Mouse (Mus musculus) thymus, postnatal 4 days (tissue): ENCODE results near the gene Dnmt3c.
"Not testable (repeated sequence)": the region's sequence is repeated elsewhere in the genome, so short reads cannot be mapped to it uniquely, and the experiment has no call there.

Source experiments
- DNase-seq: peaks from one replicate; pipeline ENCODE4 v3.0.0; 2021

Gene Dnmt3c

DNA sequence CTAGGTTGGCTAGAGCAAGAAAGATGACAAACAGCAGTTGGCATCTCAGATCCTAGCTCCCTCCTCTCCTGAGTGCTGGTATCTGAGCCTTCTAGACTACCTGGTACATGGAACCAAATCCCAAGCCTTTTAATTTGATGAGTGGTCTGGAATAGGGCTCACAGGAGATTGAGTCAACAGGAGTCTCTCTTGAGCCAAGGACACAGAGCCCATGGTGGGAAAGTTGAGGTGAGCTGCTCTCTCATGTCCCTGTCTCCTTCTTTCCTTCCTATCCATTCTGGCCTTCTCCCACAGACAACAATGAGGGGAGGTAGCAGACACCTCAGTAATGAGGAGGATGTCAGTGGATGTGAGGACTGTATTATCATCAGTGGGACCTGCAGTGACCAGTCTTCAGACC, at the start of gene Dnmt3c:
Gene Dnmt3c (plus strand): TSS at position 301 of the 400 bp plus-strand sequence.
- no peak for DNase-seq

DNA sequence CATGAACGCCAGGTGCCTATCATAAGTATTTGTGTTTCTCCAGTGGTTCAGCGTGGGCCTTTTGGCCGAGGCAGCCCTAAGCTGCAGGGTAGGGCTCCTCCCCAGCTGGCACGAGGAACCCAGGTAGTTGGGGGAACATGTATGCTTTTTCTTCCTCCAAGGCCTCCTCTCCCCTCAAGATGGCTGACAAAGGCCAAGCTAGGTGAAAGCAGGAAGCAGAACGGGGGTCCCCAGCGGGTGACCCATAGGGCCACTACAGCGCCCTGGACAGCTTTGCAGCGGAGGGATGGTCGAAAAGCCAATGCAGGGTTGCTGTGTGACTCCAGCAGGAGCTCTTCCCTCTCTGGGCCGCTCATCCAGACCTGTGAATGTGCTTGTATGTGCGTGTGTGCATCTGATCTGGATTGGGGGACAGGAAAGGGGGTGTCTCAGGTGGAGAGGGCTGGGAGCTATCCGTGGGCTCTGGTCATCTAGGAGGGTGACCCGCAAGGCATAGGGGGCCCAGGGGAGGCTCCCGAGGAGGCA, 47.6 kb upstream of the Dnmt3c start:
- DNase-seq, result no peak

DNA sequence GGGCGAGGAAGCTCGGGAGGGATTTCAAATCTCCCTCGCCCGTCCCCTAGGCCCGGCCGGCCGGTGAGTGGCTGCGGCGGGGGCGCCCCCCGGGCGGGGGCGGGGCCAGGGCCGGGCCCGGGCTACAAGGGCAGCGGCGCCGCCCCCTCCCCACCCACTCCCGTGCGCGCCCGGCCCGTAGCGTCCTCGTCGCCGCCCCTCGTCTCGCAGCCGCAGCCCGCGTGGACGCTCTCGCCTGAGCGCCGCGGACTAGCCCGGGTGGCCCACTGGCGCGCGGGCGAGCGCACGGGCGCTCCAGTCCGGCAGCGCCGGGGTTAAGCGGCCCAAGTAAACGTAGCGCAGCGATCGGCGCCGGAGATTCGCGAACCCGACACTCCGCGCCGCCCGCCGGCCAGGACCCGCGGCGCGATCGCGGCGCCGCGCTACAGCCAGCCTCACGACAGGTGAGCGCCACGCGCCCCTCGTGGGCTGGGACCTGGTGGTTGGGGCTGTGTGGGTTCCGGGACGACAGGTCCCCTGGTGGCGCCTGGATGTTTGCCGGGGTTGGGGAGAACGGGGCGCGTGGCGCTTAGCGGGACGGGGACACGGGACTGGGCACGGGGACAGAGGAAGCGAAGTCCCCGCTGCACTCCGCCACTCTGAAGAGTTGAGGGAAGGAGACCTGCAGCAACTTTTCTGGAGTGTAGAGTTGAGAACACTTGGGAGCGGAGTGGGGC, 47.0 kb upstream of the Dnmt3c start, which contains the start of gene Dnmt3b:
Gene Dnmt3b (plus strand): TSS at position 153 of the 716 bp plus-strand sequence.
- DNase-seq, result peak; percentile 74

DNA sequence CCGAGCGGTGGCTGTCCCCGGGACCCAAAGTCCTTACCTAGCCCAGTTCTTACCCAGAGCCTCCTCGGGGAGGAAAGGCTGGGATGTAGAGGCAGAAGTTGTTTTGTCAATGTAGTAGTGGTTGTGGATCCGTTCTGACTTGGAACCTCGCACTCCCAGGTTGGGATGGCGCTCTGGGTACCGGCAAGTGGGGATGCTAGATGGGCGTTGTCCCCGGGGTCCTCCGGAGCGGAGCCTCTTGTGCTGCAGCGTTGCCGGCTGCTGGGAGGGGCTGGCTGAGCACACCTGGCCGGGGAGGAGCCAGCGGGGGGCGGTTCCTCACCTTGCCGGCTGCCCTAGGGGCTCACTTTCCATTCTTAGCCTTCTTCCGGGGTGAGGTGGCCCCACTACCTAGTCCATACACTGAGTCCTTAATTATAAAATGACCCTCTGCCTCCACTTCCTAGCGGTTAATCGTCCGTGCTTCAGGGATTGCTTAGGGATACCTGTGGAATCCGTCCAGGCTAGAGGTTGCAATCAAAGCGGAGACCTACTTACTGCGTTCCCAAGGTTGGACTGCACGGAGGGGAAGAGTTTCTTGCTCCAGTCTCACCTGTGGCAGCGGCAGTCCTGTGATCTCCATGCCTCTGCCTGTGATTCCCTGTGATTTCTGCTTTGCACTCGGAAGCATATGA, 46.3 kb upstream of the Dnmt3c start:
- peak; percentile 68 for DNase-seq

DNA sequence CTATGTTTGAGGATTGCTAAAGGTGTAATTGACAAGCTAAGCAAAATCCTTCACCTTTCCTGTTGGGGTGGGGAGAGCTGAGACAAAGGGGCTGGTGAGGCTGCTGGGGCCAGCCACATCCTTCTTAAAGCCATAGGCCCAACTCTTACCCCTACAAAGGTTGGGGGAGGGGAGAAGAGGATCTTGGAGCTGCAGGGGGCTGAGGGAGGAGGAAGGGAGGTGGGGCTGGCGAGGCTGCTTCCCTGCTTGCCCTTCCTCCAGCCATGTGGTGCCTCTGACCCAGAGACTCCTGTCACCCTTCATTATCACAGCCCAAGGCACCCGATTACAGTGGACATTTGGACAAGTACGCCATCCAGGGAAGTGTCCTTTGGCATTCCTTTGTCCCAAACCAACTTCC, 44.8 kb upstream of the Dnmt3c start:
- DNase-seq, result no peak

DNA sequence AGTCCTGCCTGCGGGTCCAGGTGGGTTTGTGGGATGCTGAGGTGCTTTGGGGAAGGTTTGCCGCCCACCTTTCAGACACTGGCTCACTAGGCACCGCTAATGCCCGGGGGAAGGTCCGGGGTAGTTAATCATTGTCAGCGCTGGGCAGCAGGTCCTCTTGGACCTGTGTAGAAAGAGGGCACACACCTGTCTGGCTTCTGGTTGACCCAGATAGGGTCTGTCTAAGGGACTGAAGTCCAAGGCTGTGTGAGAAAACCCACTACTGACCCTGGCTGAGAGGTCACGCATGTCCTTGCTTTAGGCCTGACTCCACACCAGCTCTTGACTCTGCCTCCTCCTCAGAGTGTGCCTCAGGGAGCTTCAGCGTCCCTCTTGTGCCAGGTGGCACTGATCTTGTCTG, 38.8 kb upstream of the Dnmt3c start:
- not testable (repeated sequence) for DNase-seq

DNA sequence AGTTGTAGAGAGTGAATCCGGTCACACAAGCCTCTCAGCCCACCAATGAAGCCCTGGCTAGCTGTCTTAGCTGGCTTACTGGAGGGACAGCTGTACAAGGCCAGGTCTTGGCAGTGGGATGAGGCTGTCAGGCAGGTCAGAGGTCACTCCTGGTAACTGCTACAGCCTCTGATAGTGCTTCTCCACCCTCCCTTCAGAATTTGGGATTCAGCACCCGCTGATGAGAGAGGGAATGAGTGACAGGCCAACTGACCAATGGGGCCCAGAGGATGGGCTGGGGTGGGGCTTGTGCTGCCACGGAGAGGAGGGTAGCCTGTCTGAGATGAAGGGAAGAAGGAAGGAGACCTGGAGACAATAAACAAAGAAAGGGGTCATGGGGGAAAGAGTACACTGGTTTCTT, 35.8 kb upstream of the Dnmt3c start:
- DNase-seq, result no peak

DNA sequence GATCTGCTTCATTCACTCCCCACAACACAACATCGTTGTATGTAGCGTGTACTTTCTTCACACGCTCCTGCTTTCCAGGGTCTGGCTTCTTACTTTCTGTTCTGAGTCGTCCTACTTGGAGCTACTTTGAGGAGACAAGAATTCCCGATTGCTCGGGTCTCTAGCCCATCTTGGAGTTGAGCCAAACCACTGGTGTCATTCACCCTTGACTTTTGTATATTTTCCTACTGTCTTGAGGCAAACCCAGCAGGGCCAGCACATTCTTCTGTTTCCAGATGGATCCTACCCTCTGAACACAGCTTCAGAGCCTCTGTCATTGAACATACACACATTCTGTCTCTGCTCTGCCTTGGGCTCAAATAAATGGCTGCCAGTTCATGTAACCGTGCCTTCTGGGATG, 31.1 kb upstream of the Dnmt3c start:
- no peak for DNase-seq

DNA sequence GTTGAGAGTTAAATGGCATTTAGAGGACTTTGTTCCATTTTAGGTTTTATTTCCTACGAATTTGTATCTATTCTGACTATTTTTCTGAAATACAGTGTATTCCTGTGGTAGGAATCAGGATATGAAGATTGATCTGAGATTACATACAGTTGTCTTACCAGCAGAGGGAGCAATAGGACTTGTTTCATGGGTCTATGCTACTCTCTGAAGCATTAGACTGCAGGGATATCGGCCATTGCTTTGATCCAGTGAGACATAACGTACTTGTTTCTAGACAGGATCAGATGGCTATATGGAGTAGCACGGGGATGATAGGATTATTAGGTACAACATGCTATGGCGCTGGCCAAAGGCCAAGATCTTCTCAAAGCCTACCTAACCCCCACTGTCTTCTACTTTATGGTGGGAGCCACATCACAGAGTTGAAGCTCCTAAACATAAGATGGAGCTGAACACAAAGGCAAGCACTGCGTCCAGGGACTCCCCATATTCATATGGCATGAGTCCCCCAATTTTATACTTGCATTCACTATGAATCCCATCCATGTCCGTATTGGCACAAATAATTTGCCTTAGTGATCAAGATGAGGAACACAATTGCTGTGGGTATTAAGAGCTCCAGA, 27.6 kb upstream of the Dnmt3c start:
- DNase-seq, result no peak

DNA sequence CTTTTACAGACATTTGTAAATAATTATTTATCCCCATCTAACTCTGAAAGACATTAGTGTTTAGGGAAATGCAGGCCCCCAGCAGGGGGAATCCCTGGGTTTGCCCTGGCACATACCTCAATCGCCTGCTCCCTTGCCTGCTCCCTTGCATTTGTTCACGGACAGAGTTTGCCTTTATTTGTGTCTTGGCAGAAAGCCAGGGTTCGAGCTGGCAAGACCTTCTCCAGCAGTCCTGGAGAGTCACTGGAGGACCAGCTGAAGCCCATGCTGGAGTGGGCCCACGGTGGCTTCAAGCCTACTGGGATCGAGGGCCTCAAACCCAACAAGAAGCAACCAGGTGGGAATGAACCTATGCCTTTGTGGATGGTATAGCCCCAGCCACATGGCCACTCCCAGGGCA, 26.3 kb upstream of the Dnmt3c start:
- DNase-seq, result no peak

DNA sequence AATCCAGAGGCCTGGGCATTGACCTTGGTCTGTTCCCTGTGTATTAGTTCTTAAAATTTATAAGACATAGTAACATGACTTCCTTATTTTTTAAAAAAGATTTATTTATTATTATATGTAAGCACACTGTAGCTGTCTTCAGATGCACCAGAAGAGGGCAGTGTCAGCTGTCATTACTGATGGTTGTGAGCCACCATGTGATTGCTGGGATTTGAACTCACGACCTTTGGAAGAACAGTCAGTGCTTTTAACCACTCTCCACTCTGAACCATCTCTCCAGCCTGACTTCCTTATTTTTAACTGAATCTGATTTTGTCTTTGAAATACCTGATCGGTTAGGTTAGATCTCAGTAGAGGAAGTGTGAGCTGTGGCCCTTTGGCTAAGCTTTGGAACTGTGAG, 23.8 kb upstream of the Dnmt3c start:
- DNase-seq, result no peak

DNA sequence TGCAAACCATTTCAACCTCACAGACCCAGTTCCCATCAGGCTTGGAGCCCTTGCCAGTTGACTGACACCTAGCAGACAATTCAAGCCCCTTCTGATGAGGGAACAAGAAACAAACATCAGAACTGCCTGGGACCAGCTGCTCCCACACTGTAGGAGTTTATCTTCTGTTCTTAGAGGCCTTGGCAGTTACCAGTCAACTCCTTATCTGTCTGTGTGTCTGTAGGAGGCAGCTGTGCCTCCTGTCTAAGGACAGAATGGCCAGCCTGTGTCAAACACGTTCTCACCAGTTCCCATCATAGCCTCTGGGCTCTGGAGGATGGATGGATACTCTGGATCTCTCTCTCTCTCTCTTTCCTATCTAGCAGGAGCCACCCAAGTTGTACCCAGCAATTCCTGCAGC, 21.1 kb upstream of the Dnmt3c start:
- not testable (repeated sequence) for DNase-seq

DNA sequence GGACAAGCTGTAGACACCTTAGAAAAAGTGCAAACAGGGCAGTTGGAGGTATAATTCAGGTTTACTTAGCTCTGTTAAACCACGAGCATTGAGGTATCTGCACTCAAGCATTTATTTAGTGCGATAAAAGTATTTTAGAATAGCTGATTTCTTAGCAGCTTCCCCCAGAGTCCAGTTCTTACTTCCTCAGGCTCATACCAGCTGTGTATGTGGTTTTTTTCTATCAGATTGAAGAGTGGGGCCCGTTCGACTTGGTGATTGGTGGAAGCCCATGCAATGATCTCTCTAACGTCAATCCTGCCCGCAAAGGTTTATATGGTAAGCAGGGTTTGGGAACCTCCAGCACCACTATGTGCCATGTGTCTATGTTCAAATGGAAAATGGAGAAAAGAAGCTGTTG, 19.5 kb upstream of the Dnmt3c start:
- no peak for DNase-seq

DNA sequence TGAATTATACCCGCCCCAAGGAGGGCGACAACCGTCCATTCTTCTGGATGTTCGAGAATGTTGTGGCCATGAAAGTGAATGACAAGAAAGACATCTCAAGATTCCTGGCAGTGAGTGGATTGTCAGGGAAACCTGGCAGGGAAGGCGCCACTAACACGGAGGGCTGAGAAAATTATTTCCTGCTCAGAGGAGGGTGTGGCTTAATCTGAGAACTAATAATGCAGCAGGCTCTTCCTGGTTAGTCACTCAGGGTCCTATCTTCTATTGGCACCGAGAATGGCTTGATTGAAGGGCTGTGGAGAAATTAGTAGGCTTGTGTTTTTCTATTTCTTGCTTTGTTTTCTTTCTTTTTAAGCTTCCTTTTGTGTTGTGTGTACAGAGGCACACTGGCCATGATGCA, 18.9 kb upstream of the Dnmt3c start:
- no peak for DNase-seq

DNA sequence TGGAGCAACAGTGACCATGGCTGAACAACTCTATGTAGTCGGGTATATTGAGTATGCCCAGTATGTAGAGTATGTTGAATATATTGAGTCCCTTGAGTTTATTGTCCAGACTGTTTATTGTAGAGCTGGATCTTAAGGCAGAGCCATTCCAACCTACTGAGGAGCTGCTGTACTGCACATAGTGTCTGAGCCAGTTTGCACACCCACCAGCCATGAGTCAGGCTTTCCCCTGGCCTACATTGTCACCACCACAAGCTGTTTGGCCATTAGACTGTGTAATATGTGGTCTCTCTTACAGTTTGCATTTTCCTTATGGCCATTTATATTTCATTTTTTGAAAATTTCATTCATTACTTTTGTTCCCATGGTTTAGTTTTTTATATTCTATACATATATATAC, 16.5 kb upstream of the Dnmt3c start:
- no peak for DNase-seq

DNA sequence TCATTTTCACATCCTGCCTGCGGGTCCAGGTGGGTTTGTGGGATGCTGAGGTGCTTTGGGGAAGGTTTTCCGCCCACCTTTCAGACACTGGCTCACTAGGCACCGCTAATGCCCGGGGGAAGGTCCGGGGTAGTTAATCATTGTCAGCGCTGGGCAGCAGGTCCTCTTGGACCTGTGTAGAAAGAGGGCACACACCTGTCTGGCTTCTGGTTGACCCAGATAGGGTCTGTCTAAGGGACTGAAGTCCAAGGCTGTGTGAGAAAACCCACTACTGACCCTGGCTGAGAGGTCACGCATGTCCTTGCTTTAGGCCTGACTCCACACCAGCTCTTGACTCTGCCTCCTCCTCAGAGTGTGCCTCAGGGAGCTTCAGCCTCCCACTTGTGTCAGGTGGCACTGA, 3.0 kb upstream of the Dnmt3c start:
- DNase-seq, result not testable (repeated sequence)

DNA sequence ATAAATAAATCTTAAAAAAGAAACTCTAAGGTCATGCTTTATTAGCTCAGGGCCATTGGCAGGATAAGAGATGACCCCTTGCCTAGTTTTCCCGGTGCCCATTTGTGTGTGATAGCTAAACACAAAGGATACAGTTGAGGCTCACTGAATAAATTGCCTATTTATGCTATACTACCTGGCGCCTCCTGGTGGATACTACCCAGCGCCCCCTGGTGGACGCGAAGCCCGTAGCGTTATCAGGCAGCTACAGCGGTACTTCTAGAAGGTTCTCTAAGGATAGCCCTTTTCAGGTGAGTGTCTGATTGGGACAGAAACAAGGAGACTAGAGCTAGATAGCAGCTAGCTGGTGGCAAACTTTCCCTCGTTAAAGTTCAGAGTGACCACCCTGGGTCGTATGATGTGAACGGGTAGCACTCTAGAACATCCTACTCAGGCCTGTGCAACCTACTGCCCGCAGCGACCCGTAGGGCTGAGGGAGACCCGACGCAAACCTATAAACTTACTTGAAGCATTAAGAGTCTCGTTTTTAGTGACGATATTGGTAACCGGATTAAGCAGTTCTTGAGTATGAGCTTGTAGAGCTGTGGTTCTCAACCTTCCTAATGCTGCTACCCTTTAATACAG, 1.9 kb upstream of the Dnmt3c start:
- peak; percentile 90 for DNase-seq

DNA sequence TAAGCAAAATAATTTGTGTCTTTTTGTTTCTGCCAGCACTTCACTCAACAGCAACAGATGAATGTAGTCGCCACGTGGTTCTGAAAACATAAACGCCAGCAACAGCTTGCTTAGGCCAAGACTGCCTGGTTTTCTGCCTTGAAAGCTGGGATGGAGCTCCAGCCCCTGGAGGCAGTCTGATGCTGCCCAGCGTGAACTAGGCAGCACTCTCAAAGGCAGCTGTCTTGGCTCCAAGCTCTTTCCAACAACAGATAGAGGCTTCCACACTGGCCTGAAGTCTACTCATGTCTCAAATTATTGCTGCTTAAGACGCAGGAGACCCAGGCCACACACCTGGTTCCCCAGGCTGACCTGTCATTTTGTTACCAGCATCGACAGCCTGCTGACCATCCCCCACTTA, 6.9 kb downstream of the Dnmt3c start:
- no peak for DNase-seq

DNA sequence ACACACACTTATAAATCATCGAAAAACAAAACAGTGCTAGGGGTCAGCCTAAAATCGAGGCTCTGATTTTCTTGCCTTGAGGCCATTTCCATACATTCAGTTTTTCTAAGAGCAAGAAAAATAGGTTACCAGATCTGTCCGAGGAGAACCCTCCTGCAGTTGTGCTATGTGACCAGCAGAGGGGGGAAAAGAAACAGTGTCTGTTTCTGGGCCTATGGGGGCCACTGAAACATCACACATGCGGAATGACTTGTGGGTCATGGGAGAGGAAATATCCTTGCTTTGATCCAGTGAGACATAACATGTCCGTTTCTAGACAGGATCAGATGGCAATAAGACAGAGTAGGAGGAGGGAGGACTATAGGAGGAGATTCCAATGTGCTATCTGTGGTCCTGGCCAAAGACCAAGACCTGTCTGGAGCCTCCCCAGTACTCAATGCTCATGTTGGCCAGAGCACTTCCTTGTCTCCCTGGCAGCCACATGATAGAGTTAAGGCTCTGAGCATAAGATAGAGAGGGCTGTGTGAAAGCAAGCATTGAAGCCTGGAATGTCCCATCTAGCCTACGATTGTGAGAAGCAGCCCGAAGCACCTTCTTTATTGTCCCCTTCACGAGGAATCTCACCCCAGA, 14.4 kb downstream of the Dnmt3c start:
- DNase-seq, result peak; percentile 47

DNA sequence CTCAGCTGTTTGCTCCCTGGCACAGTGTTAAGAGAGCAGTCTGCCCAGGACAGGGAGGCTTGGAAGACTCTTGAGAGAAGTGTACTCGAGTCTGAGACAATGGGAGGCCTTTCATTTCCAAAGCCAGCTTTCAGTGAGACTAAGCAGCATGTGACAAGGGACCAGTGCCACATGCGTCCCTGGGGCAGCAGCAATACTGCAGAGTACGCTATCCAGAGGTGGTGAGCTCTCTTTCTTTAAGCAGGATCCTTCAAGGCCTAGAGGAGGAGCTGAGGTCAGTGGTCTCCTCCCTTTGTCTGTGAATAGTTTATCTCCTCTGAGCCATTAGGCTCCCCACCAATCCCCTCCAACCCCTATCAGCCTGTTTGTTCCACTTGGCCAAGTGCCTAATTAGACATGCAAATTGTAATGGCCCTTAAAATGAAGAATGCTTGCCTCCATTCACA, 16.2 kb downstream of the Dnmt3c start:
- no peak for DNase-seq

DNA sequence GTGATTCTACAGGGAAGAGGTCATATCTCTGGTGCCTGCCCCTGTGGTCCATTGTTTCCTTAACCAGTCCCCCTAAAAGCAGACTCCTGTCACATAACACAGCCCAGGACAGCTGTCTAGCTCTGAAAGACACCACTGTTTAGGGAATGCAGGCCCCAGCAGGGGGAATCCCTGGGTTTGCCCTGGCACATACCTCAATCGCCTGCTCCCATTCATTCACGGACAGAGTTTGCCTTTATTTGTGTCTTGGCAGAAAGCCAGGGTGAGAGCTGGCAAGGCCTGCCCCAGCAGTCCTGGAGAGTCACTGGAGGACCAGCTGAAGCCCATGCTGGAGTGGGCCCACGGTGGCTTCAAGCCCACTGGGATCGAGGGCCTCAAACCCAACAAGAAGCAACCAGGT, 16.8 kb downstream of the Dnmt3c start:
- no peak for DNase-seq

DNA sequence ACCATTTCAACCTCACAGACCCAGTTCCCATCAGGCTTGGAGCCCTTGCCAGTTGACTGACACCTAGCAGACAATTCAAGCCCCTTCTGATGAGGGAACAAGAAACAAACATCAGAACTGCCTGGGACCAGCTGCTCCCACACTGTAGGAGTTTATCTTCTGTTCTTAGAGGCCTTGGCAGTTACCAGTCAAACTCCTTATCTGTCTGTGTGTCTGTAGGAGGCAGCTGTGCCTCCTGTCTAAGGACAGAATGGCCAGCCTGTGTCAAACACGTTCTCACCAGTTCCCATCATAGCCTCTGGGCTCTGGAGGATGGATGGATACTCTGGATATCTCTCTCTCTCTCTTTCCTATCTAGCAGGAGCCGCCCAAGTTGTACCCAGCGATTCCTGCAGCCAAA, 21.4 kb downstream of the Dnmt3c start:
- not testable (repeated sequence) for DNase-seq

DNA sequence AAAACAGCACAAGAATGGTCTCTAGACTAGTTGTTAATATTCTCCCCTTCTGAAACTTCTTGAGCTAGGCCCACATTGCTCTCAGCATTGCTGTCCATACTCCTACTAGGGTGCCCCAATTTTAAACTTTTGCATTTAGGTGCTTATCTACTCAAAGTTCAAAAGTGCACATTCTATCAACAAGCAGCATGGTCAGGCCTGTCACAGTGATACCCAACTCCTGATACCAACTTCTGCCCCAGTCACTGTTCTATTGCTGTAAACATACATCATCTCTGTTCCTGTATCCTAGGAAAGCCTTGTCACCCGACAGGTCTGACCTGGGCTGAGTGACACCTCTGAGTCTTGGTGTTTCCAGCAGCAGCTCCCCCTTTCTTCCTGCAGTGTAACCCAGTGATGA, 26.6 kb downstream of the Dnmt3c start:
- DNase-seq, result no peak
